Comparison of ENCODE assay signal across 12 mouse cellular contexts in the genomic region with DNA sequence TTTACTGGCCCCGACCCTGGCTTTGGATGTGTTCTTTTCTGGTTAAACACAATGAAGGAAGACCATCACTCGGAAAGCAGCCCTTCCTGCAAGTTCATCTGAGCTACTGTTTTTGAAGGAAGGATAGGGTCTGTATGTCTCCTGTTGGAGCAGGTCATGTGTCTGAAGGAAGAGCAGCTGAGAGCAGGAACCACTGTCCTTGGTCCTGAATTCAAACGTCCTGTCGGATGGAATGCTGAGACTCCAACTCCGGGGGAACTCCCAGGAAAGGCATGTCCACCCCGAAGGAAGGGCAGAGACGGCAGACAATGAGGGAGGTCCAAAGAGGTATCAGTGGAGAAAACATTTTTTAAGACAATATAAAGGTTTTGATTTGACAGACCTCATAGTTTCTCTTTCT.
DNase-seq lines count a peak whose midpoint lies in the region; ATAC-seq lines count a peak whose summit lies in the region.
"Had no signal": no experiment of that assay in that cellular context is flagged by ENCODE, and none has a peak within 500 bp of the region (broad histone marks: within the 10 kb centered on the region; RNA-seq: fewer than 3 reads in every experiment).

No protein-coding gene starts in this region.

- H3K27ac ChIP-seq in hindbrain, embryonic 11.5 days (ENCODE audit: low read depth, low read length) = no peak overlapping the region
- no peak overlapping the region for H3K27ac ChIP-seq in hindbrain, embryonic 16.5 days (ENCODE audit: low read depth, low read length)
- no peak overlapping the region for H3K27ac ChIP-seq in embryonic facial prominence, embryonic 14.5 days (replicated peaks; ENCODE audit: low read depth, low read length)
- H3K27ac ChIP-seq in hindbrain, embryonic 13.5 days = no peak overlapping the region
- H3K27ac ChIP-seq: macrophage; stomach, embryonic 15.5 days had no signal

- ATAC-seq in hindbrain, embryonic 11.5 days (ENCODE audit: low FRiP score) = no peak
- no peak for ATAC-seq in hindbrain, embryonic 16.5 days
- ATAC-seq in embryonic facial prominence, embryonic 14.5 days (ENCODE audit: low read depth) = no peak
- no peak for ATAC-seq in hindbrain, embryonic 13.5 days (ENCODE audit: low FRiP score)

- WGBS in hindbrain, embryonic 11.5 days = 37% methylated on average over 7 of the region's 7 CpGs
- 45% methylated on average over 7 of the region's 7 CpGs for WGBS in hindbrain, embryonic 16.5 days
- WGBS in embryonic facial prominence, embryonic 14.5 days = 27% methylated on average over 7 of the region's 7 CpGs
- 40% methylated on average over 7 of the region's 7 CpGs for WGBS in hindbrain, embryonic 13.5 days

- no peak overlapping the region for H3K9ac ChIP-seq in hindbrain, embryonic 11.5 days (ENCODE audit: low read depth, low read length)
- no peak overlapping the region for H3K9ac ChIP-seq in hindbrain, embryonic 16.5 days (ENCODE audit: low read depth, low read length)
- H3K9ac ChIP-seq in embryonic facial prominence, embryonic 14.5 days (ENCODE audit: low read depth, low read length) = no peak overlapping the region
- no peak overlapping the region for H3K9ac ChIP-seq in hindbrain, embryonic 13.5 days
- H3K9ac ChIP-seq: stomach, embryonic 15.5 days had no signal

- no peak overlapping the region for H3K4me3 ChIP-seq in hindbrain, embryonic 11.5 days (ENCODE audit: low read depth, low read length)
- H3K4me3 ChIP-seq in hindbrain, embryonic 16.5 days (ENCODE audit: low read length) = no peak overlapping the region
- no peak overlapping the region for H3K4me3 ChIP-seq in embryonic facial prominence, embryonic 14.5 days (ENCODE audit: low read depth, low read length)
- H3K4me3 ChIP-seq in hindbrain, embryonic 13.5 days = no peak overlapping the region
- H3K4me3 ChIP-seq: stomach, embryonic 15.5 days had no signal

- no peaks in the 10 kb centered on the region for H3K36me3 ChIP-seq in hindbrain, embryonic 11.5 days (ENCODE audit: control insufficient read depth, insufficient read depth, low read length)
- H3K36me3 ChIP-seq in hindbrain, embryonic 16.5 days (ENCODE audit: control insufficient read depth, insufficient read depth, low read length) = no peaks in the 10 kb centered on the region
- H3K36me3 ChIP-seq in embryonic facial prominence, embryonic 14.5 days (ENCODE audit: control insufficient read depth, insufficient read depth, low read length) = no peaks in the 10 kb centered on the region
- H3K36me3 ChIP-seq in hindbrain, embryonic 13.5 days = no peaks in the 10 kb centered on the region
- H3K36me3 ChIP-seq: stomach, embryonic 15.5 days had no signal

- H3K4me2 ChIP-seq in hindbrain, embryonic 11.5 days (replicated peaks; ENCODE audit: low read depth, low read length) = no peak overlapping the region
- H3K4me2 ChIP-seq in hindbrain, embryonic 16.5 days (ENCODE audit: low read length) = no peak overlapping the region
- no peak overlapping the region for H3K4me2 ChIP-seq in embryonic facial prominence, embryonic 14.5 days (ENCODE audit: low read depth, low read length)
- no peak overlapping the region for H3K4me2 ChIP-seq in hindbrain, embryonic 13.5 days
- H3K4me2 ChIP-seq: stomach, embryonic 15.5 days had no signal

- H3K4me1 ChIP-seq in hindbrain, embryonic 11.5 days (replicated peaks; ENCODE audit: control insufficient read depth, insufficient read depth, low read length) = no peaks in the 10 kb centered on the region
- H3K4me1 ChIP-seq in hindbrain, embryonic 16.5 days (ENCODE audit: control insufficient read depth, insufficient read depth, low read depth, low read length) = no peaks in the 10 kb centered on the region
- H3K4me1 ChIP-seq in embryonic facial prominence, embryonic 14.5 days (ENCODE audit: control insufficient read depth, insufficient read depth, low read length) = no peaks in the 10 kb centered on the region
- no peaks in the 10 kb centered on the region for H3K4me1 ChIP-seq in hindbrain, embryonic 13.5 days (replicated peaks)
- H3K4me1 ChIP-seq: stomach, embryonic 15.5 days had no signal

- no peaks in the 10 kb centered on the region for H3K27me3 ChIP-seq in hindbrain, embryonic 11.5 days (ENCODE audit: control insufficient read depth, insufficient read depth, low read length)
- H3K27me3 ChIP-seq in hindbrain, embryonic 16.5 days (replicated peaks; ENCODE audit: control insufficient read depth, insufficient read depth, low read length) = no peaks in the 10 kb centered on the region
- no peaks in the 10 kb centered on the region for H3K27me3 ChIP-seq in embryonic facial prominence, embryonic 14.5 days (replicated peaks; ENCODE audit: control insufficient read depth, insufficient read depth, low read length)
- H3K27me3 ChIP-seq in hindbrain, embryonic 13.5 days = no peaks in the 10 kb centered on the region
- H3K27me3 ChIP-seq: stomach, embryonic 15.5 days had no signal

- H3K9me3 ChIP-seq in hindbrain, embryonic 11.5 days (ENCODE audit: control insufficient read depth, low read length) = no peaks in the 10 kb centered on the region
- H3K9me3 ChIP-seq in hindbrain, embryonic 16.5 days (ENCODE audit: control insufficient read depth, low read length) = no peaks in the 10 kb centered on the region
- H3K9me3 ChIP-seq in embryonic facial prominence, embryonic 14.5 days (ENCODE audit: control insufficient read depth, low read length) = no peaks in the 10 kb centered on the region
- H3K9me3 ChIP-seq in hindbrain, embryonic 13.5 days = no peaks in the 10 kb centered on the region
- H3K9me3 ChIP-seq: stomach, embryonic 15.5 days had no signal

- peak; percentile 30 for DNase-seq in hindbrain, embryonic 11.5 days (ENCODE audit: low spot score)
- DNase-seq in 3T3-L1 (ENCODE audit: low read depth, low spot score) (peak; percentile 65), NIH3T3 (ENCODE audit: low read depth) (peak; percentile 64)
- peak; percentile 81 for DNase-seq in embryonic facial prominence, embryonic 14.5 days (ENCODE audit: low spot score)
- no peak for DNase-seq in cerebellum, adult 18-20 months
- no peak for DNase-seq in layer of hippocampus, postnatal 36 days
- DNase-seq: cerebellum, adult 11 months; layer of hippocampus, adult 9-11 months had no signal

Comparison
In these comparisons a context has a peak if more than half of its experiments do, and no peak if none do; other contexts are left out.
1. DNase-seq: peak in hindbrain, embryonic 11.5 days (single experiment), 3T3-L1 (single experiment), NIH3T3 (single experiment) and embryonic facial prominence, embryonic 14.5 days (single experiment); none in cerebellum, adult 18-20 months (0 of 2) and layer of hippocampus, postnatal 36 days (0 of 2).